Mouse (Mus musculus) urinary bladder, postnatal 0 days (tissue): ENCODE results near the gene Xirp2. TPM values are rescaled to one million over a fixed set of nuclear protein-coding genes. Genes with fewer than 3 reads are reported as not detected.

Source experiments
- polyA plus RNA-seq: library from polyadenylated mRNA; unstranded; fragments of >200 nt; fragmentation: Nextera tagmentation; extraction: Ambion mirVana; gene quantifications from 2 replicates; pipeline ENCODE4 v1.2.1, GENCODE M21; 2015

The Xirp2 gene
- polyA plus RNA-seq = not detected in 2 replicates

GRCm38 (mm10) chr2:67445780-67446179, at the start of gene Xirp2:
Gene Xirp2, plus strand, starts transcription at chr2:67446002.

GRCm38 (mm10) chr2:67413425-67413824, 32.4 kb upstream of the Xirp2 start, which contains the start of gene Gm21830:
Gene Gm21830, plus strand, starts transcription at chr2:67413725.

DNA sequence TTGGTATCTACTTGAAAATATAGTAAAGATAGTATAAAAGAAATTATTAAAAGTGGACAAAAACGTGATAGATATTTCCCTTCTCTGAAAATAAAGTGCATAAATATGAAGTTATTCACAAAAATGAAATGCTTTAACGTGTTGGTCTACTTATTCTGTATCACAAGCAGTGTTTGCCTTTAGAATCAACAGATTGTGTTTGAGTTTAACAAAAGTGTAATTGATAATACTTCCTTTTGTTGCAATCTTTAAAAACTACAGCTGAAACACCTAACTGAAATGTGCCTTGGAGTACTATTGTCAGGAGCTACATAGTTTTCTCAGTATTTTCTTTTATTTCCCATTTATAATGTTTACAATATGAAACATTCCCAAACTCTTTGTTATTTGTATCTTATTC, 12.7 kb upstream of the Xirp2 start, which contains the start of gene Gm26727:
Gm26727 (minus strand) TSS at position 101 of the 400 bp plus-strand sequence.

DNA sequence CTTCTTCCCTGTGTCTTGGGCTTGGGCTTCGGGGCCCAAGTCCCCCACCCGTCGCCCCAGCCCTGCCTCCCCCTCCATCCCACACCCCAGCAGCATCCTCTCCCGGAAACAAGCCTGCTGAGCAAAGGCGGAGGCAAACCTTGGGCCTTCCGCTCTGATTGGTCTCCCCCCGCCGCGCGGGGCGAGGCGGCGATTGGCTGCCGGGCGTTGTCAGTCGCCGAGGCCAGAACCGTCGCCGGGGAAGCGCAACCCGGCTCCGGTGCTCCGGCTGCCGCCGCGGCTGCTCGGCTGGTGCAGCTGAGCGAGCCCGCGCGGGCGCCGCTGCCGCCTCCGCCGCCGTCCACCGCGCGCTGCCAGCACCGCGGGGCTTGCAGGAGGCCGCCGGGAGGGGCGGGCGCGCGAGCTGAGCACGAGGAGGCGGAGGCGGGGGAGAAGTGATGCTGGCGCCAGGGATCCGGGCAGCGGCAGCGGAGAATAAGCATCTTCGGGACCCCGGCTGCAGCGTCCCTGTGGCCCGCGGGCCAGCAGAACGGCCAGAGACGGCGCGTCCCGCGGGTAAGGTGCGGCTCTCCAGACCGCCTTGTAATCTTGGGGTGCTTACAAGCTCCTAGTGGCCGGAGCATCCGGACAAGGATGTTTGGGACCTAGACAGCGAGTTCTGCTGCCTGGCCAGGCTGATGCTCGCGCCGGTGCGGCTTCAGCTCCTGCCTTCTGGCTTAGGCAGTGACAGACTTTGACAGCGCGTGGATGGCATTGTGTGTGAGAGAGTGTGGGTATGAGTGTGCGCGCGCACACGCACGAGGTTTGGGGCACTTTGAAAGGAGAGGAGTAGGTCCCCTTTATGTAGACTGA, 119.9 kb downstream of the Xirp2 start, which contains the start of gene B3galt1:
B3galt1 (plus strand) TSS at position 392 of the 852 bp plus-strand sequence.

Other genes starting within 250 kb of the Xirp2 start
- not detected in 2 replicates for gene Gm21830, start 32.3 kb upstream of the Xirp2 start, polyA plus RNA-seq
- gene Gm26727, start 12.8 kb upstream of the Xirp2 start, polyA plus RNA-seq = not detected in 2 replicates
- 5.0 and 5.8 TPM in 2 replicates for gene B3galt1, start 119.9 kb downstream of the Xirp2 start, polyA plus RNA-seq